Mouse (Mus musculus) right cerebral cortex, postnatal 25 days (tissue): ENCODE data around the gene Yju2.
"Not testable (repeated sequence)": the region's sequence is repeated elsewhere in the genome, so short reads cannot be mapped to it uniquely, and the experiment has no call there.

Source experiments
- DNase-seq: peaks from one replicate; pipeline ENCODE4 v3.0.0; 2022

The Yju2 gene

GRCm38 (mm10) chr17:55958918-55959728 lies at the start of gene Yju2:
Gene Yju2 (plus strand): TSS chr17:55959099.
- peak; percentile 93 for DNase-seq

- DNase-seq = peak; percentile 61
Observed at GRCm38 (mm10) chr17:55931553-55932502, 27.1 kb upstream of the Yju2 start.

- no peak for DNase-seq
Observed at GRCm38 (mm10) chr17:55932635-55933034, 26.3 kb upstream of the Yju2 start.

- DNase-seq = no peak
Observed at GRCm38 (mm10) chr17:55933191-55933590, 25.7 kb upstream of the Yju2 start.

- DNase-seq = not testable (repeated sequence)
Observed at GRCm38 (mm10) chr17:55944387-55944865, 14.5 kb upstream of the Yju2 start.

- peak; percentile 94 for DNase-seq
Observed at GRCm38 (mm10) chr17:55944866-55945682, 13.8 kb upstream of the Yju2 start.

GRCm38 (mm10) chr17:55945696-55946095 lies 13.2 kb upstream of the Yju2 start:
- no peak for DNase-seq

- no peak for DNase-seq
Observed at GRCm38 (mm10) chr17:55948647-55949046, 10.3 kb upstream of the Yju2 start.

GRCm38 (mm10) chr17:55949400-55949799 lies 9.5 kb upstream of the Yju2 start, which contains the start of gene Zfp119b:
Gene Zfp119b (minus strand): TSS chr17:55949500.
- DNase-seq = no peak

- DNase-seq = no peak
Observed at GRCm38 (mm10) chr17:55950601-55951000, 8.3 kb upstream of the Yju2 start.

- no peak for DNase-seq
Observed at GRCm38 (mm10) chr17:55952041-55952440, 6.9 kb upstream of the Yju2 start.

- DNase-seq = no peak
Observed at GRCm38 (mm10) chr17:55952447-55953027, 6.4 kb upstream of the Yju2 start, which contains the start of gene Ebi3. Gene Ebi3 (plus strand): TSS chr17:55952640.

GRCm38 (mm10) chr17:55953751-55954150 lies 5.1 kb upstream of the Yju2 start:
- DNase-seq = no peak

GRCm38 (mm10) chr17:55954229-55954628 lies 4.7 kb upstream of the Yju2 start:
- no peak for DNase-seq

- DNase-seq = peak; percentile 86
Observed at GRCm38 (mm10) chr17:55956129-55956528, 2.8 kb upstream of the Yju2 start.

- DNase-seq = no peak
Observed at GRCm38 (mm10) chr17:55956591-55956990, 2.3 kb upstream of the Yju2 start.

- peak; percentile 61 for DNase-seq
Observed at GRCm38 (mm10) chr17:55957168-55957567, 1.7 kb upstream of the Yju2 start.

GRCm38 (mm10) chr17:55957726-55958583 lies 944 bp upstream of the Yju2 start:
- no peak for DNase-seq

GRCm38 (mm10) chr17:55958584-55958886 lies 364 bp upstream of the Yju2 start:
- no peak for DNase-seq

- DNase-seq = no peak
Observed at GRCm38 (mm10) chr17:55959946-55960740, 1.2 kb downstream of the Yju2 start.
